Mouse (Mus musculus): ENCODE measurements around the gene Ripply2. TPM values are rescaled to one million over a fixed set of nuclear protein-coding genes. Genes with fewer than 3 reads are reported as not detected.

Ripply2 gene
- total RNA-seq, 1 experiment: not detected

- H3K9me3 ChIP-seq (ENCODE audit: control insufficient read depth, insufficient read depth, low read depth, low read length): no peaks in the 10 kb centered on the region
- no peak overlapping the region for H3K27ac ChIP-seq (ENCODE audit: insufficient read depth, low read depth, low read length, poor library complexity, severe bottlenecking)
- TF ChIP-seq CHD2 (IDR thresholded peaks at IDR 0.05; ENCODE audit: low read depth, low read length) (no peak), ZC3H11A (IDR thresholded peaks at IDR 0.05; ENCODE audit: borderline replicate concordance, low read depth, low read length) (no peak), HCFC1 (IDR thresholded peaks at IDR 0.05; ENCODE audit: borderline replicate concordance, insufficient read depth, low read length) (no peak), ZNF384 (IDR thresholded peaks at IDR 0.05; ENCODE audit: low read depth, low read length) (no peak), MAFK (IDR thresholded peaks at IDR 0.05; ENCODE audit: insufficient read depth, low read depth, low read length) (no peak)
- H3K4me3 ChIP-seq (ENCODE audit: insufficient read depth in 1 of 2, low read depth in 1 of 2, low read length in 2 of 2, poor library complexity in 1 of 2, severe bottlenecking in 1 of 2): no peak overlapping the region
- H3K36me3 ChIP-seq (ENCODE audit: control insufficient read depth, insufficient read depth, low read length, poor library complexity, severe bottlenecking): no peaks in the 10 kb centered on the region
- no peak overlapping the region for H3K9ac ChIP-seq (ENCODE audit: insufficient read depth, low read depth, low read length, poor library complexity, severe bottlenecking)
- no peak for DNase-seq (ENCODE audit: low read depth, low spot score)
- H3K4me1 ChIP-seq (ENCODE audit: control insufficient read depth in 2 of 2, insufficient read depth in 2 of 2, low read length in 2 of 2, poor library complexity in 1 of 2): peaks cover 0 to 2% of the 10 kb centered on the region in 2 experiments; a peak in 1 of 4 replicates
- in situ Hi-C loops (cut with MboI; ENCODE audit: low sequenced_read_pairs in 2 of 2, unreplicated experiment in 2 of 2): no loop called here
Measured at GRCm38 (mm10) chr9:86978257-86978907, 37.0 kb upstream of the Ripply2 start.

DNA sequence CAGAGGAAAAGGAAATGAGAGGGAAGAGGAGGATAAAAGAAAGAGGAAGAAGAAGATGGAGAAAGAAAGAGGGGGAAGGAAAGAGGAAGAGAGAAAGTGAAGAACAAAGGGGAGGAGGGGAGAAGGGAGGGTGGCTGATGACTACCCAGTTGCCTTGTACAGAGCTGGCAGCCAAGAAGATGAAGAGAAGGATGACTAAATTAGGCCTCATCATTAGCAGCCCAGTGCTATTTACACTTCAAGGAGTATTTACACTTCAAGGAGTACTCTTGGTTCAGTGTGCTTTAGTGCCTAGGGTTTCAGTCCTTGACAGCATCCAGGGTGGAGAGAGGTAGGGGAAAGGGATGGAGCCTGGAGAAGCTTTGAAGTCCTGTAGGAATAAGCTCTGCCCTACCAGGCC lies 35.3 kb upstream of the Ripply2 start:
- Histone ChIP-seq H3K27ac (ENCODE audit: insufficient read depth, low read depth, low read length, poor library complexity, severe bottlenecking) (no peak overlapping the region), H3K9ac (ENCODE audit: insufficient read depth, low read depth, low read length, poor library complexity, severe bottlenecking) (no peak overlapping the region), H3K9me3 (ENCODE audit: control insufficient read depth, insufficient read depth, low read depth, low read length) (no peaks in the 10 kb centered on the region), H3K4me1 (ENCODE audit: control insufficient read depth in 2 of 2, insufficient read depth in 2 of 2, low read length in 2 of 2, poor library complexity in 1 of 2) (peaks cover 0 to 2% of the 10 kb centered on the region in 2 experiments; a peak in 1 of 4 replicates), H3K36me3 (ENCODE audit: control insufficient read depth, insufficient read depth, low read length, poor library complexity, severe bottlenecking) (no peaks in the 10 kb centered on the region), H3K4me3 (ENCODE audit: insufficient read depth in 1 of 2, low read depth in 1 of 2, low read length in 2 of 2, poor library complexity in 1 of 2, severe bottlenecking in 1 of 2) (no peak overlapping the region)
- TF ChIP-seq ZC3H11A (IDR thresholded peaks at IDR 0.05; ENCODE audit: borderline replicate concordance, low read depth, low read length) (no peak), HCFC1 (IDR thresholded peaks at IDR 0.05; ENCODE audit: borderline replicate concordance, insufficient read depth, low read length) (no peak), ZNF384 (IDR thresholded peaks at IDR 0.05; ENCODE audit: low read depth, low read length) (no peak), CHD2 (IDR thresholded peaks at IDR 0.05; ENCODE audit: low read depth, low read length) (no peak), MAFK (IDR thresholded peaks at IDR 0.05; ENCODE audit: insufficient read depth, low read depth, low read length) (no peak)
- DNase-seq (ENCODE audit: low read depth, low spot score): no peak
- in situ Hi-C loops (cut with MboI; ENCODE audit: low sequenced_read_pairs in 2 of 2, unreplicated experiment in 2 of 2): no loop called here

DNA sequence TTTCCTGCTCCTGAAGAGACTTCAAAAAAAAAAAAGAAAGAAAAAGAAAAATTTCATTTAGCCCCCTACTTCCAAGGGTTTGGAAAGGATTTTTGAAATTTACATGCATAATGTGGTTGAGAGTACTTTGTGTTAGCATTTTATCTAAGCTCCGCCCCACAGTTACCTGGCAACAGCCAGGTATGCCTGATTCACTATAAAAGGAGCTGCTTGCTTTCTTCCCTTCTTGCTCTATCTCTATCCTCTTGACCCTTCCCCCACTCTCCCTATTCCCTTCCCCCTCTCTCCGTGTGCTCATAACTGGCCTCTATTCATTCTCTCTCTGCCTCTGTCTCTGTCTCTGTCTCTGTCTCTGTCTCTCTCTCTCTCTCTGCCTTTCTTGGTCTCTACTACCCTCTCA lies 34.4 kb upstream of the Ripply2 start:
- Histone ChIP-seq H3K36me3 (ENCODE audit: control insufficient read depth, insufficient read depth, low read length, poor library complexity, severe bottlenecking) (no peaks in the 10 kb centered on the region), H3K4me1 (ENCODE audit: control insufficient read depth in 2 of 2, insufficient read depth in 2 of 2, low read length in 2 of 2, poor library complexity in 1 of 2) (peaks cover 0 to 2% of the 10 kb centered on the region in 2 experiments; a peak in 1 of 4 replicates), H3K27ac (ENCODE audit: insufficient read depth, low read depth, low read length, poor library complexity, severe bottlenecking) (no peak overlapping the region), H3K4me3 (ENCODE audit: insufficient read depth in 1 of 2, low read depth in 1 of 2, low read length in 2 of 2, poor library complexity in 1 of 2, severe bottlenecking in 1 of 2) (no peak overlapping the region), H3K9me3 (ENCODE audit: control insufficient read depth, insufficient read depth, low read depth, low read length) (no peaks in the 10 kb centered on the region), H3K9ac (ENCODE audit: insufficient read depth, low read depth, low read length, poor library complexity, severe bottlenecking) (no peak overlapping the region)
- TF ChIP-seq ZNF384 (IDR thresholded peaks at IDR 0.05; ENCODE audit: low read depth, low read length) (no peak), HCFC1 (IDR thresholded peaks at IDR 0.05; ENCODE audit: borderline replicate concordance, insufficient read depth, low read length) (no peak), MAFK (IDR thresholded peaks at IDR 0.05; ENCODE audit: insufficient read depth, low read depth, low read length) (no peak), CHD2 (IDR thresholded peaks at IDR 0.05; ENCODE audit: low read depth, low read length) (no peak), ZC3H11A (IDR thresholded peaks at IDR 0.05; ENCODE audit: borderline replicate concordance, low read depth, low read length) (no peak)
- in situ Hi-C loops (cut with MboI; ENCODE audit: low sequenced_read_pairs in 2 of 2, unreplicated experiment in 2 of 2): no loop called here
- no peak for DNase-seq (ENCODE audit: low read depth, low spot score)

DNA sequence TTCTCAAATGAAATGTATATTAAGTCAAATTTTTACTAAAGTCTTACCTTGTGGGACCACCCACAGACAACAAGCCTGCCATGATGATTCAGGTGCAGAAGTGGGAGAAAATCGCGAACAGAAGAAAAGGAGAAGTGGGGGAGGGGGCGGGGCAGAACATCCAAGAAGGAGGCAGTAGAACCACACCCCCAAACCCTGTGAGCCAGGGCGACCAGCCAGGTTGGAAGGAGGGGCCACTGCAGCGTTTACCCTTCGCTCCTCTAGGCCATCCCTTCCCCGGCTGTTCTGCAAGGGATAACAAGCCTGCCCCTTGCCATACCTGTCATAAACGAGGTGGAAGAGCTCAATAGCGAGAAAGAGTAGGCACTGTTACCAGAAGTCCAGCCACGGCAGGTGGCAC lies 33.8 kb upstream of the Ripply2 start:
- in situ Hi-C loops (cut with MboI; ENCODE audit: low sequenced_read_pairs in 2 of 2, unreplicated experiment in 2 of 2): no loop called here
- TF ChIP-seq CHD2 (IDR thresholded peaks at IDR 0.05; ENCODE audit: low read depth, low read length) (no peak), ZNF384 (IDR thresholded peaks at IDR 0.05; ENCODE audit: low read depth, low read length) (no peak), ZC3H11A (IDR thresholded peaks at IDR 0.05; ENCODE audit: borderline replicate concordance, low read depth, low read length) (no peak), MAFK (IDR thresholded peaks at IDR 0.05; ENCODE audit: insufficient read depth, low read depth, low read length) (no peak), HCFC1 (IDR thresholded peaks at IDR 0.05; ENCODE audit: borderline replicate concordance, insufficient read depth, low read length) (no peak)
- Histone ChIP-seq H3K36me3 (ENCODE audit: control insufficient read depth, insufficient read depth, low read length, poor library complexity, severe bottlenecking) (no peaks in the 10 kb centered on the region), H3K4me3 (ENCODE audit: insufficient read depth in 1 of 2, low read depth in 1 of 2, low read length in 2 of 2, poor library complexity in 1 of 2, severe bottlenecking in 1 of 2) (no peak overlapping the region), H3K4me1 (ENCODE audit: control insufficient read depth in 2 of 2, insufficient read depth in 2 of 2, low read length in 2 of 2, poor library complexity in 1 of 2) (peaks cover 0 to 2% of the 10 kb centered on the region in 2 experiments; a peak in 1 of 4 replicates), H3K9me3 (ENCODE audit: control insufficient read depth, insufficient read depth, low read depth, low read length) (no peaks in the 10 kb centered on the region), H3K27ac (ENCODE audit: insufficient read depth, low read depth, low read length, poor library complexity, severe bottlenecking) (no peak overlapping the region), H3K9ac (ENCODE audit: insufficient read depth, low read depth, low read length, poor library complexity, severe bottlenecking) (no peak overlapping the region)
- no peak for DNase-seq (ENCODE audit: low read depth, low spot score)
